Mouse (Mus musculus) cortical plate, adult 2 months (tissue): ENCODE results near the gene Fgd3.

Experiments
- CTCF ChIP-seq: fragments of 200-500 bp; IDR thresholded peaks from 2 replicates; pipeline ENCODE4 v1.5.1; 2011; ENCODE audit warnings: mild to moderate bottlenecking, control low read depth, low read length; ENCODE audit not compliant: insufficient read depth; ENCODE audit errors: extremely low read depth
- POLR2A ChIP-seq: fragments of 200-500 bp; IDR thresholded peaks from 2 replicates; pipeline ENCODE4 v1.6.1; 2011; ENCODE audit warnings: mild to moderate bottlenecking, low read length, control low read depth; ENCODE audit not compliant: insufficient read depth; ENCODE audit errors: extremely low read depth

DNA sequence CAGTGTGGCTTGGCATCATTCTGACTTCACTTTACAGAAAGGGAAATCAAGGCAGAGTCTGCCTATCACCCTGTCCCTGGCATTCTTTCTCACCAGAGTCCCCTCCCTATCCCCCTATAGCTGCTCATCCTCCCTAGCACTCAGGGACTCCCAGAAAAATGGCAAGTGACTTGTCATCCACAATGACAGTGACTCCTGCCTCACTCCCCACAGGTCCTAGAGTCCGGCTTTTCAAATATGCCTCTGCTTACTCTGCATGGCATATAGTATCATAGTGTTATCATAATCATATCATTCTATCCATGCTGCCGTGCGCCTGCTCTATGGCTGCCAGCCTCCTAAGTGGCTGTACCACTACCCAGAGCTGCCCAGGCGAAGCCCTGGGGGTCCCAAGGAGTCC, 11.9 kb downstream of the Fgd3 start:
- TF ChIP-seq CTCF (no peak), POLR2A (no peak)
